Mouse (Mus musculus): Measurements from ENCODE around the gene Ppm1n.
"Not testable (repeated sequence)": the region's sequence is repeated elsewhere in the genome, so short reads cannot be mapped to it uniquely, and the experiment has no call there.

The Ppm1n gene

DNA sequence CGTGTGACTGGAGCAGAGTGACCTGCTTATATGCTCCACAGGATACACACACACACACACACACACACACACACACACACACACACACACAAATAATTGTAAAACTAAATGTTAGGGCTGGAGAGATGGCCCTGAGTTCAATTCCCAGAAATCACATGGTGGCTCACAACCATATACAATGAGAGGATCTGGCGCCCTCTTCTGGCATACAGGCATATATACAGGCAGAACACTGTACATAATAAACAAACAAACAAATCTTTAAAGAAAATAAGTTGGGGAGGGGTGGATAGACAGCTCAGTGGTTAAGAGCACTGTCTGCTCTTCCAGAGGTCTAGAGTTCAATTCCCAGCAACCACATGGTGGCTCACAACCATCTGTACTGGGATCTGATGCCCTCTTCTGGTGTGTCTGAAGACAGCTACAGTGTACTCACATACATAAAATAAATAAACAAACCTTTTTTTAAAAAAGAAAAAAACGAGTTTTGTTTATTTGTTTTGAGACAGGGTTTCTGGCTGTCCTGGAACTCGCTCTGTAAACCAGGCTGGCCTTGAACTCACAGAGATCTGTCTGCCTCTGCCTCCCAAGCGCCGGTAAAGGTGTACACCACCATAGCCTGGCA, 1.9 kb upstream of the Ppm1n start:
- DNase-seq: not testable (repeated sequence)

DNA sequence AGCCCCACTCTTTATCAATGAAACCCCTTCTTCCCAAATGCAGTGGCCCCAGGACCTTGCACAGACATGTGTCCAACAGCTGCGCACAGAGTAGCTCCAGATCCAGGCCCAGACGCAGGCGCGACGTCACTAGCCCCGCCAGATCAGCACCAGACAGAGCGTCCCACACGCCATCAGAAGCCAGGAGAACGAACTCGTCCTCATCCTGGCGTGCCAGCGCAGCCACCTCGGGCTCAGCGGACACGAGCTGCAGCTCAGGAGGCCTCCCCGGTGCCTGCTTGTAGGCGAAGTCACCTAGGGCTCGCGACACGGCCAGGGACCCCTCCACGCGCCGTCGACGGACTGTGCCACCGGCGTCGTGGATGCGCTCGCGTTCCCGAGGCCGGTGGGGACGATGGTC, 812 bp downstream of the Ppm1n start:
- DNase-seq: no peak

DNA sequence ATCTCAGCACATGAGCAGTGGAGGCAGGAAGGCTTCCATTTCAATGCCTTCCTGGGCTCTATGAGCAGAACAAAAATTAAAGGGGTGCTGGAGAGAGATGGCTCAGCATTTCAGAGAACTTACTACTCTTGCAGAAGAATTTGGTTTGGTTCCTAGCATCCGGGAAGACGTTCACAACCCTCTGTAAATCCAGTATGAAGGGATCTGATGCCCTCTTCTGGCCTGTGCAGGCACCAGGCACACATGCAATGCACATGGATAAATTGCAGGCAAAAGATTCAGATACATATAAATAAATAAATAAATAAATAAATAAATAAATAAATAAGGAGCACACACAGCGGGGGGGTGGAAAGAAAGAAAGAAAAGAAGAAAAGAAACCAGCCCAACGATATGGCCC, 3.6 kb downstream of the Ppm1n start:
- DNase-seq: no peak

DNA sequence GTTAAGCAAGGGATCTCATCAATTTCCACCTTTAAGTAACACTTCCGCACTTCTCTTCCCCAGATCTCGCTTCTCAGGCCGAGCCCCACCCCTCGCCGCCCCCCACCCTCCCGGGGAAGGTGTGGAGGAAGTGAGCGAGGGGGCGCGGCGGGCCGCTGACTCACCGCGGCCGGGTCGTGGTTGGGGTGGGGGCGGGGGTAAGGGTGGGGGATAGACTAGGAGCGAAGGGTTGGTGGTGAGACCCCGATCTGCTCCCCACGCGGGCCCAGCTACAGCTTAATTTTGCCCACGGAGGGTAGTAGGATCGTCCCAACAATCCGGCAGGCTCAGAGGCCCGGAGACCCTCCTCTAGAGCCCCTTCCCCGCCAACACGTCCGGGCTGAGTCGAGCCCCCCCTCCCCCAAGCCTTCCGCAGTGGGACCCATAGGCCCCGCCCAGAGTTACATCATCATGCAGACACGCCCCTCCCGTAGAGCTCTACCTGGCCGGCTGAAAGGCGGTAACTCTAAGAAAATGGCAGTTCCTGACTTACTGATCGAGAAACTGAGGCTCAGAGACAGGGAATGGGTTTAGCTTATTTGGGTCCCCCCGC, 7.6 kb downstream of the Ppm1n start:
- peak; percentile 79 for DNase-seq

DNA sequence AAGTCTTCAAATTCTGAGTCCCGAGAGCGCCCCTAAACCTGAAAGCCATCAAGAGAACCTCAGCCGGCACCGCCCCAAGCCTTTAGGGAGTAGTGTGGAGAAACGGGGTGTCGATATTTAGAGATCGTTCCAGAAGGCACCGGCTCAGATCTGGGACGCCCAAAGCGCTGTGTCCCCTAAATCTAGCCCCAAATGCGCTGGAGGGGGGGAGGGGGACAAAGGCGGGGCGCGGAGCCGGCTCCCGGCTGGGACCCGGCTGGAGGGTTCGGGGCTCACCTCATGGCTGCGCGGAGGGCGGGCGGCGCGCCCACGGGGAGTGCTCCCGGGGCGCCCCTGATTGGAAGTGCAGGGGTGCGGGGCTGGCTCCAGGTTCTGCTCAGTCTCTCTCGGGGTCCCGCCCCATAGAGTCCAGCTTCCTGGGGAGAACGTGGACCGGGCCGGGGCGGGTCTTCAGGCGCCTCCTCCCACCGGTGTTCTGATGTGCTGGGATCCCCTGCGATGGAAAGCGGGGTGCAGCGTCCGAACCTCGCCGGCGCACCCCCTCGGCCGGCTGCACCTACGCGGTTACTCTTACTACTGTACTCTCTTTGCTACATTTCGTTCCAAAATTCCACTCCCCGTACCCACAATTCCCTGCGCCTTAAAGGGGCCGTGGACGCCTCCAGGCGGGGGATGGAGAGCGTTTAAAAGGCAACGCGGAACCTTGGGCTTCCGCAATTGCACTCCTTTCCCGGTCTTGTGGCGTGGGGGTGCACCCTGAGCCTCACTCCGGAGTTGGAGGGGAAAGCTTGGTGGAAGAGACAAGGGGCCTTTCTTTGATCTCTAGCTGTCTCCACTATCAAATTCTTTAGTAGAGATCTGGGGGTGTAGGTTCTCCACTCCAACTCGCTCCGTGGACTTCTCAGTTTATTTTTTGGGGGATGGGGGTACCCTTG, 8.4 kb downstream of the Ppm1n start, which contains the start of gene Vasp:
TSS of gene Vasp (minus strand) at position 580 of the 935 bp plus-strand sequence.
- DNase-seq: peak; percentile 83

DNA sequence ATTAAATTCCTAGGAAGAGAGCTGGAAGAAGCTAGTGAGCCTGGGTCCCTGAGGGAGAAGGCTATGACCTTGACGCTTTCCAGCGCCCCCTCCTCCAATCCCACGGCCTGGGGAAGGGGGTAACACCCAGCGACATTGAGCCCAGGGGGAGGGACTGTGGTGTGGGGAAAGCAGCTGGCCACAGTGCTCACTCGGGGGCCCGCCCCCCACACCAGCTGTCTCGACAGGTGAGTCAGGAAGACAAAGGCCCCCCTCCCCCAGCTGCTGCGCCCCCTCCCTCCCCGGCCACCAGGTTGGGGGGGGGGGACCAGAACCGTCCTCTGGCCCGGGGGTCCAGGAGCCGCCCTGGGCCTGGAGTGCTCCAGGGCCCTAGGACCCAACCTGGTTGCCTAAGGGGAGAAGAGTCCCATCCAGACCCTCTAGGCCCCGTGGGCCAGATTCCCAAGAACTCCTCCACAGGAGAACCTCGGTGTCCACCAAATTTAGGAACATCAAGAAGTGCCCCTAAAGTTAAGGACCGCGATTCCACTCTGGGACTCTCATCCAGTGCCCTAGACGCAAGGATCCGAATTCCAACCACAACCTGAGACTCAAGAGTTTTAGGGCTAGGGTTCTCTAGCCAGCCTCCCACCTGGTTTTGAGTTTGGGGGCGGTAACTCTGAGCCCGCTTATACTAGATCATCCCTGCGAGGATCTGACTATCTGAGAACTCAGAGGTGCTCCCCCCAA, 9.2 kb downstream of the Ppm1n start:
- DNase-seq: peak; percentile 68

- no peak for DNase-seq
Measured at GRCm38 (mm10) chr7:19269721-19270441, 10.0 kb downstream of the Ppm1n start.

DNA sequence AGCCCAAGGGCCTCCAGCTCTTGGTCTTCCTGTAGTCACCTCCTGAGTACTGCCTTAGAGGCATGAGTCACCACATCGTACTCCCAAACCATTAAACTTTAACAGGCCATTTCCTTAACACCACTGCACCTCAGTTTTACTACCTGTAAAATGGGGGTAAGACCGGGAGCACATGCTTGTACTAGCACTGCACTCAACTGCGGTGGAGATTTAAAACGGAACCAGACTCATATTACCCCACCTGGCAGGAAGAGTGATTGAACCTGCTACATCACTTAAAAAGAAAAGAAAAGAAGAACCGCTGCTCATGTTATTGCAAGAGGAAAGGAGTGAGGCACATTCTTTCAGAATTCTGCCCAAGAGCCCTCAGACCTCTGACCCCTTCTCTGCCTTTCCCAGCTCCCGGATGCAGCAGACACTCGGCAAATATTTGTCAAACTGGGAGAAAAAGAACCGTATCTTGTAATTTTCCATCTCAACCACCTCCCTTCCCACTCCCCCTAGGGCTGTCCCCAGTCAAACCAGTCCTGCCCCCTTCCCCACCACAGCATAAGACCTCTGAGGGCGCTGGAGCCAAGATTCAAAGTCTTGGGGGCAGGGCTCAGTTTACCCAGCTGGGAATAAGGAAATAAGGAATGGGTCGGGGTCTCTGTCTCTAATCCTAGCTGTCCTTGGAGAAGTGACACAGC, 10.7 kb downstream of the Ppm1n start:
- no peak for DNase-seq

DNA sequence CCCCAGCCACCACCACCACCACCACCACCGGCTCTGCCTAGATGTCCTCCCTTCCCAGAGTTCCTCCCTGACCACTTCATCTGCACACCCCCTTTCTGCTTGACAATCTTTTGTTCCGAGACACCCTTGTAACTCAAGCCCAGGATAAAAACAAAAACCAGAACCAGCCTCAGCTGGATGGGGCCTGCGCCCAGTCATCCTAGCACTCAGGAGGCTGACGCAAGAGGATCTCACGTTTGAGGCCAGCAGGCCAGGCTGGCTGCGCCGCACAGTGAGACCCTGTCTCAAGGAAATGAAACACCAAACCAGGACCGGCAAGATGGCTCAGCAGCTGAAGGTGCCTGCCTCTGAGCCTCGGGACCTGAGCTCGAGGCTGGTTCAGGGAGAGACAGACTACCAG, 12.8 kb downstream of the Ppm1n start:
- DNase-seq: no peak

DNA sequence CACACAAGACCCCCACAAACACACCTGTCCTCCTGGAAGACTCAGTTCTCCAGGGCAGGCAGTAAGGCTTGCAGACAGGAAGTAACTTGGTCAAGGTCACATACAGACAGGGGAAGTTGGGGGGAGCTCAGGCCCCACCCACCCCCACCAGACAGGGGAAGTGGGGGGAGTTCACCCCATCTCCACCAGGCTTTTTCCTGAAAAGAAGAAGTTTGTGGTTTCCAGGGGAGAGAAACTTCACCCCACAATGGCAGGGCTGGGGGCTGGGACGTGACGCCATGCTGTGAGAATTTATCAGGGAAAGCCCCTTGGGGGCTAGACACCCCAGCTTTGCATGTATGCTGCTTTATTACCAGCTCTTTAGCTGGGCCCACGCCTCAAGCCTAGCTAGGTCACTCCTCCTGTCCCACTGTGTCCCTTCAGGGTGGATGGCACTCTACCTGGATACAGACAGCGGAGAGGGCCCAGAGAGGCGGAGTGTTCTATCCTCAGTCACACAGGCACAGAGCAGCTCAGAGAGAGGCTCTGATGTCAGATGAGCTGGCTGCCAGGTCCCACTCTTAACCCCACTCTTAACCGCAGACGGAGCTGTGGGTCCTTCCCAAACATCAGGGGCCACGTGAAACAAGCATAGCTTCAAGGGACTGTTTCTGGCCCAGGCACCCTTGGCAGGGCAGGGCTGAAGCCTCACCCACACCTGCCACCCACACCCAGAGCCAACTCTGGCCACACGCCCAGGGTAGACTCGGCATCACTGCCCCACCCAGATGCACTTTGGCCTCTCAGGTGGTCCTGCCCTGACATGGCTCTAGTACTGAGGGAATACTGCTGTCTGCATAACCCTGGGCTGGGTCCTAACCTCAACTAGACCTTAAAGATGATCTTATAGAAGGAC, 13.7 kb downstream of the Ppm1n start:
- DNase-seq: no peak

GRCm38 (mm10) chr7:19265147-19265546, 14.7 kb downstream of the Ppm1n start:
- peak; percentile 73 for DNase-seq

DNA sequence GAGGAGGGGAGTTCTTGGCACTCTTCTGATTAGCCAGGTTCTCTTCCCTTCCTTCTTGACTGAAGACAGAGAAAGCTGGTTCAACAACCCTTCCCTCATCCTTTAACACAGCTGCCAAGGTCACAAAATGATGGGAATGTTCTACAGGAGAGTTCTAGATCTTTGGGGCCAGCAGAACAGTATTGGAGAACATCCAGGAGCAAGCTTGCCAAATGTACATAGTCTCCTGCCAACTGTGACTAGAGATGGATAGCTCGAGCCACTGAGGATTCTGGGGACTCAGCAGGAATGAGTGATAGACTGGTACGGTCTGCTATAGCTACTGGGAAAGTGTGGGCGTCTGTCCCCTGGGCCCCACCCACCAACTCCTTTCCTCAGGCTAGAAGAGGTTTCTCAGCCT, 21.5 kb downstream of the Ppm1n start:
- no peak for DNase-seq

GRCm38 (mm10) chr7:19257390-19258022, 22.4 kb downstream of the Ppm1n start:
- DNase-seq: no peak

GRCm38 (mm10) chr7:19256567-19256966, 23.3 kb downstream of the Ppm1n start:
- DNase-seq: no peak

DNA sequence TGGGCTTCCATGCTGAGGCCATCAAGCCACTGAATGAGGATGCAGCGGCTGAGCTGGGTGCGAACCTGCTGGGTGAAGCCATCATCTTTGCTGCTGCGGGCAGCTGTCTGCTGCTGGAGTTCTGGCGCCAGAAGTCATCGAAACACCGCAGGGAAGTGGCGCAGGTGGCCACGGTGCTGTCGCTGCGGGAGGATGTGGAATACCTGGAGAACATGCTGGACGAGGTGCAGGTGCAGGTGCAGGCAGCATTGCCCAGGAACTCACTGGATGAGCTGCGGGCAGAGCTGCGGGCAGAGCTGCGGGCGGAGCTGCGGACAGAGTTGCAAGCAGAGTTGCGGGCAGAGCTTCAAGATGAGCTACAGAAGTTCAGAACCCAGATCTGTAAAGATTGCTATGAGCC, 24.5 kb downstream of the Ppm1n start:
- DNase-seq: no peak

DNA sequence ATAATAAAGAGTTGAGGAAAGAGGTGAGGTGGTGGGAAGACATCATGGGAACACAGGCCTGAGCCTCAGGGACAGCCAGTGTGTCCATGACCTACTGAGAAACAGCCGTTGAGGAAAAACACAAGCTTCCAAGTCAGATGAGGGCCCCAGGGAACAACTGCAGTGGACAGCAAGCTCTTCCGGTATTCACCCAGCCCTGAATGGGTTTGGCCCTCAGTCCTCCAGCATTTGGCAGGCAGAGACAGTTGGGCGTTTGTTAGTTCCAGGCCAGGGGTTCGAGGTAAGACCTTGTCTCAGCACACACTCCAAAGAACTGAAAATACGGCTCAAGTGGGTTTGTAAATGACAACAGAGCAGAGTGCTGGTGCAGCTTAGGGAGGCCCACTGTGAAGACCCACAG, 26.4 kb downstream of the Ppm1n start:
- DNase-seq: no peak

GRCm38 (mm10) chr7:19252078-19252477, 27.8 kb downstream of the Ppm1n start:
- DNase-seq: no peak

DNA sequence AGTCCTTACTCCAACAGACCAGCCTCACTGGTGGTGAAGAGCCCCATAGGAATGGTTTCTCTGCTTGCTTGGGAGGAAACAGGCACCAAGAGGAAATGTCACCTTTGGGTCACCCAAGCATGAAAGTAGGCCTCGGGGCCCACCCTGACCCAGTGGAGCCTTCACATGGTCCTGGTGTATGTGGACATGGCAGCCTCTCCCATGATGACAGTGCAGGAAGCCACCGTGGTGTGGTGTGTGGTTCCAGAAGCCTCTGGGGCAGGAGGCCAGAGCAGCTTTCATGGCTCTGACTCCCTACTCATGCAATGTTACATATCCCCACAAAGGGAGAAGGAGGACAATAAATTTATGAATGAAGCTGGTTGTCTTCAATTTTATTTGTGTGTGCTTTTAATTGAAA, 32.4 kb downstream of the Ppm1n start:
- DNase-seq: no peak

DNA sequence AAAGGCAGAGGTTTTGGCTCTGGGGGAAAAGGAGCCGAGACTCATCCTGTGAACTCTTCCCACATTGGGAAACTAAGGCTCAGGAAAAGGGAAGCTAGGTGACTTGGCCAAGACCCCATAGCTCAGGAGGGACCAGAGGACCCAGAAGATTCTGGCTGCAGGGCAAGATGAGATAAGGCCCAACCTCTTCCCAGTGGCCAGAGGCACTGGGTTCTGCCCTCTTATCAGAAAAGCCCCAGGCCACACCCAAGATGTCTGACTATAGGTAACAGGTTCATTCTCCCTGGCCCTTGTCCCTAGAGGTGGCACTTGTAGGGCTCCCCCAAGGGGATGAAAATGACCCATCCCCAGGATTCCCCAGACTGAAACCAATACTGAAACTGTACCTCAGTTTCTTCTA, 33.0 kb downstream of the Ppm1n start:
- DNase-seq: no peak

DNA sequence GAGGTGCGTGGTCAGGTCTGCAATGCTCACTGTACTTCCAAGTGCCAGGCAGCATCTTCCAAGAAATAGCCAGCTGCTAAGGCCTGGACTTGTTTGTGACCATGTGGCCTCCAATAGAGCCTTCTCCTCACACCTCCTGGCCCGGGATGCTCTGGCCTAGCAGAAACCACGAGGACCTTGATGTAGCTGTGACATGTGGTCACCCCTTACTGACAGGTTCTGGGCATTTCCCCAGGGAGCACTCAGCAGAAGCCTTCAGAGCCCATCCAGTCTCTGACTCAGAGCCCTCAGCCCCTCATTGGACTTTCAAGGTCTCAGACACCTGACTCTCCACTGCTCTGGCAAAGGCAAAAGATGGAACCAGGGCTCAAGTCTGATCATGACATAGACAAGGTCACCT, 34.8 kb downstream of the Ppm1n start:
- no peak for DNase-seq

Data from cerebellum, adult 9-11 months (tissue).